Mouse (Mus musculus): ENCODE measurements around the gene Sptbn4.

Sptbn4 gene

GRCm38 (mm10) chr7:27354783-27355182 lies 92.7 kb downstream of the Sptbn4 start:
- DNase-seq (ENCODE audit: low read depth, low spot score) = no peak

- DNase-seq (ENCODE audit: low read depth, low spot score) = peak; percentile 82
Observed at GRCm38 (mm10) chr7:27354144-27354543, 93.3 kb downstream of the Sptbn4 start.

GRCm38 (mm10) chr7:27345444-27345843 lies 102.0 kb downstream of the Sptbn4 start:
- no peak for DNase-seq (ENCODE audit: low read depth, low spot score)

GRCm38 (mm10) chr7:27342595-27342994 lies 104.9 kb downstream of the Sptbn4 start:
- no peak for DNase-seq (ENCODE audit: low read depth, low spot score)

GRCm38 (mm10) chr7:27339519-27339918 lies 108.0 kb downstream of the Sptbn4 start:
- peak; percentile 89 for DNase-seq (ENCODE audit: low read depth, low spot score)

- DNase-seq (ENCODE audit: low read depth, low spot score) = peak; percentile 76
Observed at GRCm38 (mm10) chr7:27339114-27339513, 108.4 kb downstream of the Sptbn4 start.

- DNase-seq (ENCODE audit: low read depth, low spot score) = no peak
Observed at GRCm38 (mm10) chr7:27337175-27337853, 110.2 kb downstream of the Sptbn4 start, which contains the start of gene Ltbp4. Ltbp4 (minus strand) TSS chr7:27337692.

GRCm38 (mm10) chr7:27335928-27336823 lies 111.3 kb downstream of the Sptbn4 start:
- DNase-seq (ENCODE audit: low read depth, low spot score) = peak; percentile 94

- DNase-seq (ENCODE audit: low read depth, low spot score) = no peak
Observed at GRCm38 (mm10) chr7:27335011-27335720, 112.3 kb downstream of the Sptbn4 start.

- no peak for DNase-seq (ENCODE audit: low read depth, low spot score)
Observed at GRCm38 (mm10) chr7:27334405-27334911, 113.0 kb downstream of the Sptbn4 start.

GRCm38 (mm10) chr7:27333316-27333941 lies 114.1 kb downstream of the Sptbn4 start:
- DNase-seq (ENCODE audit: low read depth, low spot score) = no peak

GRCm38 (mm10) chr7:27332353-27333199 lies 114.9 kb downstream of the Sptbn4 start:
- DNase-seq (ENCODE audit: low read depth, low spot score) = peak; percentile 87

- DNase-seq (ENCODE audit: low read depth, low spot score) = no peak
Observed at GRCm38 (mm10) chr7:27331854-27332253, 115.6 kb downstream of the Sptbn4 start.

GRCm38 (mm10) chr7:27331541-27331851 lies 116.0 kb downstream of the Sptbn4 start:
- peak; percentile 47 for DNase-seq (ENCODE audit: low read depth, low spot score)

GRCm38 (mm10) chr7:27330709-27331540 lies 116.6 kb downstream of the Sptbn4 start:
- DNase-seq (ENCODE audit: low read depth, low spot score) = peak; percentile 81

- DNase-seq (ENCODE audit: low read depth, low spot score) = no peak
Observed at GRCm38 (mm10) chr7:27329981-27330380, 117.5 kb downstream of the Sptbn4 start.

GRCm38 (mm10) chr7:27329326-27329947 lies 118.0 kb downstream of the Sptbn4 start:
- DNase-seq (ENCODE audit: low read depth, low spot score) = peak; percentile 78

GRCm38 (mm10) chr7:27328648-27329047 lies 118.8 kb downstream of the Sptbn4 start:
- no peak for DNase-seq (ENCODE audit: low read depth, low spot score)

GRCm38 (mm10) chr7:27328161-27328560 lies 119.3 kb downstream of the Sptbn4 start:
- DNase-seq (ENCODE audit: low read depth, low spot score) = no peak
